Mouse (Mus musculus) thymus, adult 18-20 months (tissue): ENCODE results near the gene Aox3.

ENCODE experiments used
- DNase-seq, 2 experiments: peaks; one replicate each; pipeline ENCODE4 v3.0.0; 2022; ENCODE audit warnings: mixed read lengths in 2 of 2

The Aox3 gene

GRCm38 (mm10) chr1:58112880-58113279 lies at the start of gene Aox3:
TSS of gene Aox3 (plus strand) at chr1:58113130.
- DNase-seq = peak in 1 of 2 experiments; percentile 7

DNA sequence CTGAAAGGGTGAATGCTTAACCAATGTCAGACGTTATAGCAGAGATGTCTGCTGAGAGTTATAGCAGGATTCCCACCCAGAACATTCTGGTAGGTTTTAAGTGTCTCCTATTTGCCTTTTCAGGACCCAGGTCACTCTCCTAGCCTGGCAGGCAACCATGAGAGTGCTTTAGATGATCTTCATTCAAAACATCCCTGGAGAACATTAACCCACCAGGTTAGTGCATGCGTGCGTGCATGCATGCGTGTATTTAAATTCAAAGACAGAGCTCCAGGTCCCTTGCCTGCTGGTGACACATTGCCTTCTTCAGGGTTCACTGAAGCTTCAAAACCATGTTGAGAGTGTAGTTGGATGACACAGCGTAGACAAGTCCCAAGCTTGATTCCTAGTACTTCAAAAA lies 47.8 kb upstream of the Aox3 start:
- no peak for DNase-seq

- no peak for DNase-seq
Observed at GRCm38 (mm10) chr1:58065606-58066005, 47.3 kb upstream of the Aox3 start.

DNA sequence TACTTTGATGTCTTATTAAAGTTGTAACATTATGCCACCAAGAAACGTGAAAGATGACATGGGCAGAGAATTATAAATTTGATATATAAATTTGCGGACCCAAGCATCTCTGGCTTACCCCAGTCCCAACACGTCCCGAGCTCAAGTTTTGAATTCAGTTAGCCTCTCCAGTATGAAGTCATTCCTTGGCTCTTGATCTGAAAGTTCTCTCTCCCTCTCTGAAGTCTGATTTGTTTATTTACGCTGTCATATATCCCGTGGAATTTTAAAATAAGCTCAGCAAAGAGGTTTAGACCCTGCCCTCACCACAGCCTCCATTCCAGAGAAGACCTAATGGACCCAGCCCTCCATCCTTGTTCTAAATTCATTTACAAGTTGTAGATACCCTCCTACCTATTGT lies 43.7 kb upstream of the Aox3 start:
- no peak for DNase-seq

DNA sequence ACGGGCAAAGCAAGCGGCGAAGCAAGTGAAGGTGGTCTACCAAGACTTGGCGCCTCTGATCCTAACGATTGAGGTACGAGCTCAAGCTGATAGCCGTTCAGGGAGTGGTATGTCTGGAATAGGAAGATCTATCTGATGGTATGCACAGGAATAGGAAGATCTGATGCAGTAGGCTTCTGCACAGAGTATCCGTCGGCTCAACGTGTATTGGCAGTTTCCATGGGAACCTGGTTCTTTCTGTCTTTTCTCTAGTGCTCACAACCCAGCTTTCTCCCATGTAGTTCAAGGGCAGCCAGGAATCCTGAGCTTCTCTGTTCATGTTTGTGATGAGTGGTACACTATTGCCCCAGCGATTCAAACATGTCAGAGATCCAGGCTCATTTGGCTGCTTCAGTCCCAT lies 42.8 kb upstream of the Aox3 start:
- DNase-seq = no peak

DNA sequence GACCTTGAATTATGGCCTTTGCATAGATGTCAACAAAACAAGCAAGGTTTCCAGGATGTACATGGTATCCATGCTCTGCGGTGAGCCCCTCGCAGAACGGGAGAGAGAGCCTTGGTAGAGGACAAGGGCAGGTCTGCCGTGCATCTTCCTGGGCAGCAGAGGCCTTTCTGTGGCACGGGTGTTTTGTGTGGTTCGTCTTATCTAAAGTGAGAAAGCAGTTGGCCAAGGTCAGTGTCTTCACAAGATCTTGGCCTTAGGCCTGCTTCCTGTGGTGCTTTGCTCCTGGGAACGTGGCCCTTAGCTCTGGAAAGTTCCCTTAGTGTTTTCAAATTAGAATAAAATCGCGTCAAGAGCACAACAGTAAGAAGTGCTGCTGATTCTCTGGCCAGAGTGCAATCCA lies 41.9 kb upstream of the Aox3 start:
- DNase-seq = no peak

GRCm38 (mm10) chr1:58071509-58071908 lies 41.4 kb upstream of the Aox3 start:
- DNase-seq = no peak

DNA sequence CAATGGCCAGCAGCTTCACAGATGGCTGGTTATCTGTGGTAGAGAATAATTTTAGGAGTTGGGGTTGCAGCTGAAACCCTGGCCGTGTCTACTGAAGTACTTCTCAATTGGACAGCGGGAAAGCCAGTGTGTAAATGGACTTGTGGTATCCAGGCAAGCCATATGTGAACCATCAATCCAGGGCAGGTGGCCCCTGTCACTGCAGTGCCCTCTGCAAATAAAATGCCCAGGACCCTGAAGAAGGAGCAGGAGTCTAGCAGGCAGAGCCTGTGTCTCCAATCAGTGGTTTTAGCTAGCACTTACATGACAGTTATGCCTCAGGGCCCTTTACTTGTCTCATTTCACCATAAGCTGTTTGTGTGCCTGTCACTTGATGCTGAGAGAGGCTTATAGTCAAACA lies 40.5 kb upstream of the Aox3 start:
- DNase-seq = no peak

DNA sequence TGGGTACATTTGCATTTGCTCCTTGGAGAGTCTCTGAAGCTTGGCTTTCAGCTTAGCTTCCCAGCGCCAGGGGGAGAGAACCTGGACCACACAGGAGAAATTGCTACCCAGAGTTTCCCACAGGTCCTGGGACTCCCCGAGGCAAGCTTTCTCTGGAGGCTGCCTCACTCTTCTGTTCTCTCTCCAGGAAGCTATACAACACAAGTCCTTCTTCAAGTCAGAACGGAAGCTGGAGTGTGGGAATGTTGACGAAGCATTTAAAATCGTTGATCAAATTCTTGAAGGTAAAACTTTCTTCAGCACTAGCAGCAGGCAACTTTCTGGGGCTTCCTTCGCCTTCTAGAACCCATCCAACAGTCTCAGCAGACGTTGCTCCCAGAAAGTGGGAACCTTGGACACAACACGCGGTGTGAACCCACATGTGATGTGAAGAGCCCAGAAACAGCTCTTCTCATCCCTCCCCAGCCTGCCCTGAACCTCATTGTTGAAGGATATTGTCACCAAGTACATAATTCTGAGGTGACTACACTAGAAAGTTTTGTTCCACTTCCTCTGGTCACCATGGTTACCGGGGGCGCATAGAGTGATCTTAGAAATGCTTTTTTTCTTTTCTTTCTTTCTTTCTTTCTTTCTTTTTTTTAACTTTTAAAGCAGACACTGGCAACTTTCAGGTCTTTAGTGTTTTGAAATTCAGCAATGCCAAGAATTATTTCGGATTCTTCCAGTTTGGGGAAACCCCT lies 39.8 kb upstream of the Aox3 start:
- DNase-seq = no peak

DNA sequence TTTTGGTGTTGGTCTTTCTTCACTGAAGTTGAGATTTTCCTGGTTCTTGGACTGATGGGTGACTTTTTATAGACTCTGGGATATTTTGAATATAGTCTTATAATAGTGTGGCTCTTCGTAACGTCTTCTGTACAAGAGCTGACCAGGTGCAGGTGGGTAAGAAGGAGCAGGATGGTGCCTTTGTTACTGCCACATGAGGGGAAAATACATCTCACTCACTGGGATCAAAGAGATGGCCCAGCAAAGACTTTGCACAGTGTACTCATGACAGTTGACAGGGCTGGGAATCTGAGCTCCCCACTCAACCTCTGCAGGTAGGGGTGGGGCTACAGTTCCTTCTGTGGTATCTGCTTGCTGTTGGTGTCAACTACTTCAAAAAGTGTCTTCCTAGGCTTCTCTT lies 38.7 kb upstream of the Aox3 start:
- no peak for DNase-seq

DNA sequence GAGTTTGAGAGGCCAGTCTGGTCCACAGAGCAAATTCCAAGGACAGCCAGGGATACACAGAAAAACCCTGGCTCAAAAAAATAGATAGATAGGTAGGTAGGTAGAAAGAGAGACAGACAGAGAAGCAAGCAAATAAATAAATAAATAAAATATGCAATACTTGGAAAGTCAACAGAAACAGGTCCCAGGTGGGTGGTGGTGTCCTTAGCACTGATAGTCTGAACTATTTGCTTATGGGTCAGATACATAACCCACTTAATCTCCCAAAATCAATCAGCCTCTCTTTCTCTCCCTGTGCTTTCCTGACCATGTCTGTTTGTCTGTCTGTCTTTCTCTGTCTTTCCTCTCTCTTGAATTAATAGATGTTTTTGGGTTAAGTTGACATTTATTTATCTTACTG lies 35.0 kb upstream of the Aox3 start:
- DNase-seq = no peak

GRCm38 (mm10) chr1:58078390-58078789 lies 34.5 kb upstream of the Aox3 start:
- no peak for DNase-seq

DNA sequence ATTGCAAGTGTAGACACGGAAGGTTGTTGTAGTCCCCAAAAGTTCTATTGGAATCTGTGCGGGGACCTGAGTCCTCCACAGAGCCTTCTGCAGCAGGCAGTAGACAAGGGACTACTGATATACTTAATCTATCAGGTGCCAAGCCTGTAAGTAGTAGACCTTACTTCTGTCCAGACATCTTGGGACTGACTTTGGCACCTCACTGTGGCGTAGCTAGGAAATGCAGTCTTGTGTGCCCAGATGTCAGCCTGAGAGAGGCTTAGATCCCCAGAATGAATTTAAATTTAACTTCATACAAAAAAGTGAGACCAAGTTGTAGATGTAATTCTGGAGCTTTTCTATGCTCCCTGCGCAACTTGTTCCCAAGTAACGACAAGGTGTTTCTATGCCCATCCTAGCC lies 33.2 kb upstream of the Aox3 start:
- DNase-seq = no peak

GRCm38 (mm10) chr1:58080446-58080845 lies 32.5 kb upstream of the Aox3 start:
- DNase-seq = no peak

- DNase-seq = no peak
Observed at GRCm38 (mm10) chr1:58081356-58081755, 31.6 kb upstream of the Aox3 start.

DNA sequence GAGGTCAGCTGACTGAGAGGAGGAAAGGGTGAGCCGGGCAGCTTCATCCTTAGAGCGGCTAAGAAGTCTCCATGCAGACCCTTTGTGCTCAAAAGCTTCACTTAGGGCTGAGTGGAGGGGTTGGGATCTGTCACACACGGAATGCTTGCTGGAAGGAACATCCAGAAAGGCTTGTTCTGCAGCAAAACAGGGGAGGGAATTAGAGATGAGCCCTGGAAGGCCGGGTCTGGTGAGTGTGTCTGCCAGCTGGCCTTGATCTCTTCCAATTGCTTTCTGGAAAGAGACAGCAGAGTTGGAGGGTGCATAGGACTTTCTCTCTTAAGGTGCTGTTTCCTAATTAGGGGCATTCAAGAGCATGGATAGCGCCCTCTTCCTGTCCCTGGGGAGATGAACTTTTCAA lies 23.6 kb upstream of the Aox3 start:
- no peak for DNase-seq

DNA sequence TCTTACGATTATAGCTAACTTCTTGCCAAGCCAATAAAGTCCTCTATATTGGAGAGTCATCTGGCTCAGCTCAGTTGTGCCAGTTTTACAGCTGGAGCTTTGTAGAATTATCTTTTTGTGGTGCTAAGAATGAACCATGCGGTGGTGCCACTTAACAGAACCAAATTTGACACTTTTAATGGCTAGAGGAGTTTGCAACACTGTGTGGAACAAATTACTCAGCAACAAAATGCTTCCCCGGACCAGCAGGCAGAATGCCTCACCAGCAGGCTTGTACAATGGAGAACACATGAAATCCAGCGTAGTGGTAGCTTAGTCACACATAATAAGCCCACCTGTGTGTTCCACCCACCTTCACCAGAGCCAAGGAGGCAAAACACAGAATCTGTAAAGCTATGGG lies 22.7 kb upstream of the Aox3 start:
- no peak for DNase-seq

- DNase-seq = no peak
Observed at GRCm38 (mm10) chr1:58091213-58091612, 21.7 kb upstream of the Aox3 start.

DNA sequence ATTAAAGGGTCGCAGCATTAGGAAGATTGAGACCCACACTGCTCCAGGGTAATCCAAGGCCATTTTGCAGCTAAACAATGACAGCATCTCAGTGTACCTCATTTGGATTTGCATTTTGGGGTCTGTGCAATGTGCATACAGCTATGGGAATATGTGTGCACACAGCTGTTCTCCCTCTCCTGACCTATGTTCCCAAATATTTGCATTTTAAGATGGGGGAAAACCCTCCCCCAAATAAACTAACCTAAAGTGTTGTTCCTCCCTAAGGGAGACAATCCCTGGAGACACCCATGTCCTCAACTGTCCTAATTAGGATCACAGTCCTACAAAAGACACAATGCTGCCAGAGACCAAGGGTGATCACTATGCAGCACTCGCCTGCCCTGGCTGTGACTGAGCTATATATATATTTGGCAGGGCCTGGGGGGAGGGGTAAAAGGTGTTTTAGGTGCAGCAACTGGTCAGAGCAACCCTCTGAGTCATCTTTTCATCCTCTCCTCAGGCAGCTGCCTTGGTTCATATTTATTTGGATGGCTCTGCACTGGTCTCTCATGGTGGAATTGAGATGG lies 20.9 kb upstream of the Aox3 start:
- no peak for DNase-seq

DNA sequence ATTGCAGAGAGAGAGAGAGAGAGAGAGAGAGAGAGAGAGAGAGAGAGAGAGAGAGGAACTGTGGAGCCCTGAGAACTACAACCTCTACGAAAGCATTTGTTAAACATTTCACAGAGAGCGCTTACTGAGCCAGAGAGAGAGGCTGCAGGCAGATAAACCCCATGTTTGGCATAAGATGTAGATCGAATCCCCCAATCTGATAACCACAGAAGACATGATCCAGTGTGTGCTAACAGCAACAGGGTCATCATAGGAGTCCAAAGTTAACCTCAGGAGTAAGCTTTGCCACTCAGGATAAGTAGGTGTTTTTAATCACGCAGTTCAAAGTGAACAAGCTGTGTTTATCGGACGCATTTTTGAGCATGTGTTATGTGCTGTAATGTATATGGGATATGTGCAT lies 15.6 kb upstream of the Aox3 start:
- DNase-seq = no peak

DNA sequence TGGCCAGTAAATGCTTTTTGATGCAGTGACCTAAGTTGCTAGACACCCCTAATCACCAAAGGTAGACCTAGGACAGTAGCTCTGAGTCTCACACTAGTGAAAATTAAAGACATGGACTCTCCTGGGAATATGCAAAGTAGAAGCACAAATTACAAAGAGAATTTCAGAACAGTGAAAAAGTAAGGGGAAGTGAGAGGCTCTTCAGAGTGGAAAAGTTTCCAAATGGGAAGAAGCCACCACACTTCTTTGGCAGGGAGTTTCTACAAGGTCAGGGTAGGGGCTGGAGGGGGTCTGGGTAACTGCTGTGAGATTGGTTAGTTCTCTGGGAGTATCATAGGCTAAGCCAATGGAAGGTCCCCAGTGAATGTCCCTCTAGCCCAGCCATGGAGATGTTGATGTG lies 13.8 kb upstream of the Aox3 start:
- DNase-seq = no peak

DNA sequence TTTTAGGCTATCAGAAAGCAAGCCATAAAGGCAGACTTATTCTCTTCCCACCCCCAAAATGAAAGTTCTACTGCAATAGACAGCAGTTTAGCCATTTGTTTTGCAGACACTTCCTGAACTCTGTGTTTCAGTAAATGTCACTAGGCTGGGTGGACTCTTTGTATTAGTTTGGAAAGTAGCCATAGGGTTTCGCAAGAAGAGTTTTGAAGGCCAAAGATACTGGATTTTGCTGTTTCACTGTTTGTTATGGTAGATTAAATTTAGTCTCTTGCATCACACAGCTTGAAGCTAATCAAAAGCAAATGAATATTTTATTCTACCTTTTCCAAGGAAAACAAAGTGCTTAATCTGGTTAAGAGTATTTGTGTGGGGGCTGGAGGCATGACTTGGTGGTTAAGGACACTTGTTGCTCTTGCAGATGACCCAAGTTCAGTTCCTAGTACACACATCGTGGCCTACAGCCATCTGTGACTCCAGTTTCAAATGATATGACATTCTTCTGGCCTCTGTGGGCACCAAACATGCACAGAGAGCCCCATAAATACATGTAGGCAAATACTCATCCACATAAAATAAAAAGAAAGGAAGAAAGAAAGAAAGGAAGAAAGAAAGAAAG lies 11.3 kb upstream of the Aox3 start:
- no peak for DNase-seq

DNA sequence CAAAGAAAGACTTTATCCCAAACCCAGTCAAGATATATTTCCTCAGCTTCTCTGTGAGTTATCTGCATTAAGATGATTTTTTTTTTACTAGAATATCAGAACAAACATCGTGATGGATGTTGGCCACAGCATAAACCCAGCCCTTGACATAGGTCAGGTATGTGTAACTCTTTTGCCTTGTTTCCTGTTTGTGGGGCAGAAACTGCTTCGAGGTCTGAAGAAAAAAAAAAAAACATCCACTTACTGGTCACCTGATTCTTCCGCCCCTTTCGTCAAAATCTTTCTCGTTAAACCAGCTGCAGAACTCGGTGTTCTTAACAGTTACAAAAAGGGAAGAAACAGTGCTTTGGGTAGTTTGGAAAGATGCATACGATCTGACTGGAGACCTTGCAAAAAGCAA lies 10.4 kb upstream of the Aox3 start:
- no peak for DNase-seq

GRCm38 (mm10) chr1:58105685-58106084 lies 7.2 kb upstream of the Aox3 start:
- DNase-seq = no peak

DNA sequence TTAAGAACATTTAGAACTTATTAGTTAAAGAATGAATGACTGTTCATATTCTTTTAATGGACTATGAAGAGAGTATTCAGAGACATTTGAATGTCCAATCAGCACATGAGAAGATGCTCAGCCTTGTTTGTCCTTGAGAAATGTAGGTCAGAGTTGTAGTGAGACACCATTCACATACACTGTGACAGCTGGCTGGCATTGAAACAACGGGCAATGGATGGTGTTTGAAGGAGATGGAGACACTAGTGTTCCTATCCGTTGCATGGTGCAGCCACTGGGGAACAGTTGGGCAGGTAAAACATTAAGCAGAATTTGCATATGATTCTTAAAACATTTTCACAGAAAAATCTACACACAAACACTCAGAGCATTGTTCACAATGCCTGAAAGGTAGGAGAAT lies 5.9 kb upstream of the Aox3 start:
- DNase-seq = no peak
